Mouse (Mus musculus) heart, adult 11 months (tissue): ENCODE measurements around the gene Fam20c.

Source experiments
- DNase-seq: peaks from one replicate; pipeline ENCODE4 v3.0.0; 2022

Fam20c gene

DNA sequence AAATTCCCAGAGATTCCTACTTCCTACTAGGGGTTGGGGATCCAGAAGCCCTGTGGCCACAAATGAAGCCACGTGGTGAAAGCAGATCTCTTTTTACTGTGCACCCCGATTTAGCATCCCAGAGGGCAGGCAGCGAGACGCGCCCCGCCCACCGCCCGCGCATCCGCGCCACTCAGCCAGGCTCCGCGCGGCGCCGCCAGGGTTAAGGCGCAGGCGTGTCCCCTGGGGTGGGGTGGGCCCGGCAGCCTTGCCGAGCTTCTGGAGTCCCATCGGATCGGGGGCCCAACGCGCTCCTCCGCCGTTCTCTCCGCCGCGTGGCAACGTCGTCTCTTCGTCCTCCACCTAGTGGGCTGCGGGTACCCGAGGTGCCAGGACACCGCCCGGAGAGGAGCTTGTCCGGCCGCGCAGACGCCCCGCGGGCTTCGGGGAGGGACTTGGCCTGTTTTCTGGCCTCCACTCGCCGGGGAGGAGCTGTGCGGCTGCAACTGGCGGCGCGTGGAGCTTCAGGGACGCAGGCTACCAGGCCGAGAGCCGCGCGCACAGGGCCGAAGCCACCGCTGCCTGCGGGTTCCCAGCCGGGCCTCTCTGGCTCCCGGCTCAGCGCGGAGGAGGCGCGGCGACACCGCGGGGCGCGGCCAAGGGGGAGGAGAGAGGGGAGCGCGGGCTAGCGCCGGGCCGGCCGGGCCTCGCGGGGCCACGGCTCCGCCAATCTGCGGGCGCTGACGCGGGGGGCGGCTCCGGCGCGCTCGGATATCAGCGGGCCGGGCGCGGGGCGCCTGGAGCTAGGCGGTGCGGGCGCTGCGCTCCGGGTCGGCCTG, at the start of gene Fam20c:
TSS of gene Fam20c (plus strand) at position 212 of the 818 bp plus-strand sequence.
- peak; percentile 99 for DNase-seq

GRCm38 (mm10) chr5:138707367-138707766, 46.9 kb upstream of the Fam20c start:
- no peak for DNase-seq

DNA sequence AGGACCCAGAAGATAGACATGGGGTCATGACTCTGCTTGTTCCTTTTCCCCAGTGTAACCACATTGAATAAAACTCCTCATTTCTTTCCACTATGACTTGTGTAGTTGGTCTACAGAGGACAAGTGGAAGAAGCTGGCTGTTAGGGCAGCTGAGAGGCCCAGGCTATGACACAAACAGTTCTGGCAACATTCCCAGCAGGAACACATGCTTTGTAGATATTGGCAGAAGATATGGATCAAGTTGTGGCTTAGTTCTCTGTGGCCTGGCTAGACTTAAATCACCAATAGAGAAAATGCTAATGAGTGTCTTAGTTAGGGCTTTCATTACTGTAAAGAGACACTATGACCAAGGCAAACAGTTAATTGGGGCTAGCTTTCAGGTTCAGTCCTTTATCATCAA, 45.7 kb upstream of the Fam20c start:
- DNase-seq = no peak

DNA sequence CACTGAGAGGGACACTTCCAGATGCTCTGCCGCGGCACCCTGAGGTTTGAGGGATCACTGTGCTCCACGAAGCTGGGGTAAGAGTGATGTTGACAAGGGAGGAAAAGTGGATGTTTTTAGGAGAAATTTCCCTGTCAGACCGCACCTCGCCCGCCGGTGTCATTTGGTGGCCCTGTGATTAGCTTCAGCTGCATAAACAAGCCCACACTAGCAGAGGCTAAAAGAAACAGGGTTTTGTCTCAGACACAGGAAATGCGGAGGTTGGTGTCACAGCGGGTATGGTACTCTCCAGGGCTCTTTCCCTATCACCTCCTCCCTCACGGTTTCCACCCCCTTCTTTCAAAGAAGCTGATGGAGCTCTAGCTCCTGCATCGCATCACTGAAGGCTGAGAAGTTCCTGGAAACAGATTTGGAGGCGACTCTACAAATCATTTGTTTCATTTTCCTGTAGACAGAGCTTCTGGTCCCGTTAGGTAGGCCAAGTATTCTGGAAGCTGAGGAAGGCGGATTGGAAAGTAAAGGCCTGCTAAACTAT, 38.7 kb upstream of the Fam20c start:
- DNase-seq = no peak

DNA sequence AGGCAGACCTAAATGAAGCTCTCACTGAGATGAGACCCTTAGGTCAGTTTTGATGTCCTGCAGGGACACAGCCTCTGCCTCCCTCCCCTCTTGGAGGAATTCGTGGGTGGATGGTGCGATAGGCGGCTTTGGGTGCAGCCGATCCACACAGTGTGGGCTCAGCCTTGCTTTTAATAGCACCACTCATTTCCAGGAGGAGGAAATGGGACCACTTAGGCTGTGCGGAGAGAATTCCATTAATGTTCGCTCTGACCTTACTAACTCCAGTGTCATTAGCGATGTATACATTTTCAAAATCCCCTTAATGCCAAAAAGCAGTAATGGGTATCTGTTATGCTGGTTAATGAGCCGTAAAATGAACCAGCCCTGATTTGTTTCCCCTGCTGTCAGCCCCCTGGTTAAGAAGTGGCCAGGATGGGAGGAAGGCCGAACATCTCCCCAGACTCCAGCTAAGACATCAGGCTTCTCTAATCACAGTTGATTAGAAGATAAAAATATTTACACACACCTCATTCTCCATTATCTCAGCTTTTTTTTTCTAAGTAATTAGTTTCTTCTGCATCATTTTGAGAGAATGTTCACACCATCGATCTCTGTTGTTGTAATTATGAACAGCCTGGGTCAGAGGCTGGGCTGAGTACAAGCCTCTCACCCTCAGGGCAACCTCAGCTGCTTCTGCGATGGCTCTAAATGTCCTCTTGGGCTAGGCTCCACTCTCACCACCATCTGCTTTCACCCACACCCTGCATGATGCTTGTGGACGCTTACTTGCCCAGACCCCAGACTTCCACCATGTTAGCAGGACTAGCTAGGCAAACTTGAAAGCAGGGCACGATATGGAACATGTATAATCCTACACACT, 33.8 kb upstream of the Fam20c start:
- DNase-seq = no peak

GRCm38 (mm10) chr5:138724417-138724816, 29.9 kb upstream of the Fam20c start:
- no peak for DNase-seq

DNA sequence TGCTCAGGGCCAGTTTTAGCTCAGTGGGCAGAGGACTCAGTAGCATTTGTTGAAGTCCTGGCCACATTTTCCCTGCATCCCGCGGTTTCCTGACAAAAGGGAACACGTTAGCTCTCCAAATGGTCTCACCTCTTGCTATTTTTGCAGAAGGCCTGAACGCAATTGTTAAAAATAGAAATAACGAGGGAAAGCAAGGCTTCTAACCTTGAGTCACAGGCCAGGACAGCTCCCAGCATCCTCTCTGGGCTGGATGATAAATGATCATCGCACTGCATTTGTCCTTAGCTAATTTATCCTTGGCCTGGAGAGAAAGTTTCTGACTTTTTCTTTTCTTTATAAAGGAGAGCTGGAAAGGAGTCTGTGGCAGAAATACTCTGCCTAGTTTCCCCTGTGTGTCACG, 29.2 kb upstream of the Fam20c start:
- DNase-seq = no peak

DNA sequence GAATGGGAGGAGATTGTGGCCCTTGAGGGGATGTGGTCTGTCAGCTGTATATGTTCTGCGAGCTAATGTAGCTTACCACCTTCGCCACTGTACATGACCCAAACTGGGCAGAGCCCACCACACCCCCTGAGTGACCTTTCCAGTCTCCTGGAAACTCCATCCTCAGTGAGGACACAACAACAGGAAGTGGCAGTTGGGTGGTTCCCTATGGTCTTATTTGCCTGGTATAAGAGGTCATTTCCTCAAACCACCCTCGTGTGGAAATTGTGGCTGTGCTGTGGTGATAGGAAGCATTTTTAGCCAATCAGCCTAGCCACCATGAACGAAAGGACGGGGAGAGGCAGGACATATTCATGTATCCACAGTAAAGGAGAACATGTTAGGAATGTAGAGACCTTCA, 23.5 kb upstream of the Fam20c start:
- peak; percentile 93 for DNase-seq

GRCm38 (mm10) chr5:138733317-138733899, 20.9 kb upstream of the Fam20c start:
- peak; percentile 66 for DNase-seq

DNA sequence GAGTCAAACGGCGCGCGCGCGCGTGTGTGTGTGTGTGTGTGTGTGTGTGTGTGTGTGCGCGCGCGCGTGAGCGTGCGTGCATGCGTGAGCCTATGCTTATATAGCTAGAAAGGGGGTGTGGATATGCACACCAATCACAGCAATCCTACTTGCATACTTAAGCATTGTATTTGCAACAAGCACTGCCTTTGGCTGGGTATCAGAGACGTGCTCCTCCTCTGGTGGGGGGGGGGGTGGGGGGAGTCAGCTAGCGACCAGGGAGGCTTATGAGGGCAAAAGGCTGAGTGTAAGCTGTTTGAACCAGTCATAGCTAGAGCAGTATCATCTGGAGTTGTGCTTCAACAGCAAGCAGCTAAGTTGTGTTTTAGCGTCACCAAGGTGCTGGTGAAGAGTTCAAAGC, 20.3 kb upstream of the Fam20c start:
- DNase-seq = no peak

- peak; percentile 70 for DNase-seq
These were observed 19.0 kb upstream of the Fam20c start for GRCm38 (mm10) chr5:138735201-138735757.

DNA sequence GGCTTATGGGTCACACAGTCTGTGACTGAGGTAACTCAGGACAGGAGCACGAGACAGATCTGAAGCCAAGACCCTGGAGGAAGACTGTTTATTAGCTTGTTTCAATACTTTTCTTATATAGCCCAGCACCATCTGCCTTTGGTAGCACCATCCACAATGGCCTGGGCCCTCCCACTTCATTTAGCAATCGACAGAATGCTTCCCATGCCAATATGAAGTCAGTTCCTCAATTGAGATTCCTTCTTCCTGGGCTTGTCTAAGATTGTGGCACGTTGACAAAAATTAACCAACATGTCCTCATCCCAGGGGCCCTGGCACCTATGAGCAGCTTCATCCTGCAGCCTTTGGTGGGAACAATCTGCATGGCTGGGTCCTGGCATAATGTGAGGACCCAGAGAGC, 14.2 kb upstream of the Fam20c start:
- no peak for DNase-seq

DNA sequence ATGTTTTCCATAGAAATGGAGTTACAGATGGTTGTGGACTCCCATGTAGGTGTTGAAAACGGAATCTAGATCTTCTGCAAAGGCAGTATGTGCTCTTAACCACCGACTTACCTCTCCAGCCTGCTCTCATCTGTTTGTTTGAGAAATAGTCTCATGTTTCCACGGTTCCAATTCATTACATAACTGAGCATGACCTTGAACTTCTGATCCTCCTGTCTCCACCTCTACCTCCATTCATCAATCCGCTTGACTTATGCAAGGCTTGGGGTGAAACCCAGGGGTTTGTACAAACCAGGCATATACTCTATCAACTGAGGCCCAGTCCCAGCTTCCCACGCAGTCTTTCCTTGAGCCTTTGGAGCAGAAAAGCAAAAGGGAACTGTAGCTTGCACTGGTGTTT, 12.8 kb upstream of the Fam20c start:
- DNase-seq = no peak

DNA sequence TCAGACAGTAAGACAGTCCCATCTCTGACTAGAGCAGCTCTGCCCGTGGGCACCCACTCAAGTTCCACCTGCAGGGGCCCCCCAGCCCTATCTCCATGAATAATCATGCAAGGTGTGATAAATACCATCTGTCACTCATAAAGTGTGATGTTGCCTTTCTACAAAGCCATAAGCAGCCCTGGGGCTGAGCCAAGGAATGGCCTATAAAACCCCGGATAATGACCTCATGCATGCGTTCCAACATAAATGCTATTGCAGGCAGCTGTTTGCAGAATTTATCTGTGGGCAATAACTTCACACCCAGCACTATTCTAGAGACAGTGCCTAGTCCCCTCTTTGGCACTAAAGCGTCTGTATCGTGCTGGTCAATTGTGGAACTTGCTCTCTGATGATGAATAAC, 12.0 kb upstream of the Fam20c start:
- DNase-seq = no peak

DNA sequence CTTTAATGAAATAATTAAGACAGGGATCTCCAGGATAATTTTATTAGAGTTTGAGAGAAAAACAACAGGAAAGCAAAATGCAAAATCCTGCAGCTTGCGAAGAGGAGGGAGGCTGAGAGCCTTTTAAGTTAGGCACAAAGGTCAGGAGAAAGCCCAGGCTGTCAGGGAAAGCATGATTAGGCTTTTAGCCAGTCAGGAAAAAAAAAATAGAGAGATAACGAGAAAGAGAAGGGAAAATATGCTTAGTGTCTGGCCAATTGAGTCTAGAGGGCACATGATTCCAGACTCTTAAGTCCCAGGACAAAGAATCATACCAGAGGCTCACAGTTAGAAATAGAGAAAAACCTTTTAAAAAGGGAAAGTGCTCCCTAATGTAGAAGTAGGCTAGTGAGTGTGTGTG, 10.7 kb upstream of the Fam20c start:
- no peak for DNase-seq

DNA sequence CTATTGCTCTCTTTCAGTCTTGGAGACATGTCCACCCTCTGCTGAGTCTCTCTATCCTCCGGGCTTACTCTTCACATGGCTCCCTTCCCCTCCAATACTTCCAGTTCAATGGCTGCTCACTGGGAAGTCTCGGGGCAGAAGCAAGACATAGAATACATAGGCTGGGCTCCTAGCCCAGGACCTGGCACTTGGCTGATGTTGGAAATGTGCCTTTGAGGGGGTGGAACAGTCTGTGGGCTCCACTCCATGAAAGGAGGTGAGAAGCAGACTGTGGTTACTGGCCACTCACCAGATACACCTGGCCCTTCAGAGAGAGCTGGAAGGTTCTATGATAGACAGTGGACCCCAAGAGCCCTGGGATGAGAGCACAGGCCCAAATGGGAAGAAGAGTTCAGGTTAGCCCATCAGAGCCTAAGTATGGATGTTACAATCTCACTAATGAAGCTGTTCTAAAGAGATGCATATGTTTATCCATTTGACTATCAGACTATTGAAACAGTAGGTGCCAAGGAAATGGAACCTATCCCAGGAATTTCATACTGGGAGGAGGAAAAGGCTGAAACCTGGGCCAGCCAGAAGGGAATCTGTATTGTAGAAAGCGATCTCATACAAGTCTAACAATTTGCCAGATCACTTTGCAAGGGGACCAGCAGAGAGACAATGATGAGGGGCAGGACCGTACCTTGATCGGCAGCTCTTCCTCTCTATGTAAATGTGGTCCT, 8.8 kb upstream of the Fam20c start:
- DNase-seq = no peak

GRCm38 (mm10) chr5:138753269-138753668, 1.0 kb upstream of the Fam20c start:
- no peak for DNase-seq

GRCm38 (mm10) chr5:138753946-138754302, 390 bp upstream of the Fam20c start:
- no peak for DNase-seq

- no peak for DNase-seq
These were observed 773 bp downstream of the Fam20c start for GRCm38 (mm10) chr5:138755121-138755452.

DNA sequence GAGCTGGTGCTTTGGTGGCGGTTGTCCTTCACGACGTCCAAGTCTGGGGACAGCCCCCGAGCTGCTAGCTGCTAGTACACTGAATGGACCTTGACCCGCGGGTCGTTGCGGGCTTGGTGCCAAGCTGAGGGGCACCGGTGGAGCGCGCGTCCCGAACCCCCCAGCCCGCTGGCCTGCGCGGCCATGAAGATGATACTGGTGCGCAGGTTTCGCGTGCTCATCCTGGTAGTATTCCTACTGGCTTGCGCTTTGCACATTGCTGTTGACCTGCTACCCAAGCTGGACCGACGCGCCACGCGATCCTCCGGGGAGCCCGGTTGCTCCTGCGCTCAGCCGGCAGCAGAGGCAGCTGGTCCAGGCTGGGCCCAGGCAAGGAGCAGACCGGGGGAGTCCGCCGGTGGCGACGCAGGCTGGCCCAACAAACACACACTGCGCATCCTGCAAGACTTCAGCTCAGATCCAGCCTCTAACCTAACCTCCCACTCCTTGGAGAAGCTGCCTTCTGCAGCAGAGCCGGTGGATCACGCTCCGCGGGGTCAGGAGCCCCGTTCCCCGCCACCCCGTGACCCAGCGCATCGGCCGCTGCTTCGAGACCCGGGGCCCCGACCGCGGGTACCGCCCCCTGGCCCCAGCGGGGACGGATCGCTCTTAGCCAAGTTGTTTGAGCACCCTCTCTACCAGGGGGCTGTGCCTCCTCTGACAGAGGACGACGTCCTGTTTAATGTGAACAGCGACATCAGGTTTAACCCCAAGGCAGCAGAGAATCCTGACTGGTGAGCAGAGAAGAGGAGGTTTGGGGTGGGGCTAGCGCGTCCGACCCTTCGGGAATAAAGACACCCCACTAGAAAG, 1.4 kb downstream of the Fam20c start:
- peak; percentile 93 for DNase-seq

DNA sequence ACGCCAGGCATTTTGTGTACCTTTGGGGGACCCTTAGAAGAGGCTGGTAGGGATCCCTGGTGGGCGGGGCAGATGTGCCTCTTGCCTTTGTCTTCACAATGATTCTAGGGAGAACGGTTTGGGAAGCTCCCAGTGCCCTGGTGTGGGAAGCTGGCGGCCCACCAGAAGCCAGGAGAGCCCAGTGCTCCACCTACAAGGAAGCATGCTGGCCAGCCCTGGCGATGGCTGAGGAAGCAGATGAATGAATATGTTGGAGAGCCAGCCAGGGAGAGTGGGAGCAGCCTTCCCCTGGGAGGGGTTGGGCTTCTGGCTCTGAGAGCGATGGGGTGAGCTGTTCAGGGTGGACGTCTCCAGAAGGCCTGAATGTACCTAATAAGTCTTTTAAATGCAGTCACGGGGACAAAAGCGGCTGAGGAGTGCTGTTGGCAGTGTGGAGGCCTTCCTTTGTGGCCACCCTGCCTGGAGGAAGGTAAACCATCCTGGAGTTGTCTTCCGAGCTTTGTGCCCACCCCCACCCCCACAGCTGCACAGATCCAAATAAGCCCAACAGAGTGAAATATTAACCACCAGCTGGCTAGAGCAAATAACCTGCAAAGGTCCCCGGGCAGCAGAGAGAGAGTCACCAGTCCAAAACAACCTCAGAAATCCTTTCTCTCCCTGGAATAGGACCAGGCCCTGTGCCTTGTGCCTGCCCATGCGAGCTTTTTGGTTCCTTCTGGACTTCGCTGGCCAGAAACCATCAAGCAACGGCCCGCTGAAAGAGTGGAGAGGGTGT, 2.2 kb downstream of the Fam20c start:
- peak; percentile 97 for DNase-seq
